Mouse (Mus musculus) central nervous system, embryonic 14 days (tissue): ENCODE data around the gene F10. TPM values are rescaled to one million over a fixed set of nuclear protein-coding genes. Genes with fewer than 3 reads are reported as not detected.

Experiments used
- polyA plus RNA-seq: library from polyadenylated mRNA; depleted of rRNA; stranded (reverse); fragments of >200 nt; gene quantifications from 2 replicates; pipeline ENCODE4 v1.2.3, GENCODE M21; 2012; rRNA removed

Gene F10
- polyA plus RNA-seq = 0.50 and 0.54 TPM in 2 replicates

DNA sequence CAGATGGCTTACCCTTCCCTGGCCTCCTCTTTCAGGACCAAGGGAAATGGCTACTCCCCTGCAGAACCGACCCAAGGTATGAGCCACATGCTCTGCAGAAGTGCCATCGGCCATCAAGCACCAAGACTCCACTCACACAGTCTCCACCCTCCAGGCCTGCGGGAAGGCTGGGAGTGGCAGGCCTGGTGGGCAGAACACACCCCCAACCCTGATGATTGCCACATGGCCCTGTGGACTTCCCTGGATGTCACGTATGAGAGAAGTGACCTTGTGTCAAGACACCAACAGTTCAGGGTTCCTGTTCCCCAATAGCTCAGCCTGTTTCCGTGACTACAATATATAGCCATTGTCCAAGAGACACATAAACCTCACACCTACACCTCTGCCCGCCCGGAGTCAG lies at the start of gene F10:
Gene F10 (plus strand): TSS at position 294 of the 400 bp plus-strand sequence.

DNA sequence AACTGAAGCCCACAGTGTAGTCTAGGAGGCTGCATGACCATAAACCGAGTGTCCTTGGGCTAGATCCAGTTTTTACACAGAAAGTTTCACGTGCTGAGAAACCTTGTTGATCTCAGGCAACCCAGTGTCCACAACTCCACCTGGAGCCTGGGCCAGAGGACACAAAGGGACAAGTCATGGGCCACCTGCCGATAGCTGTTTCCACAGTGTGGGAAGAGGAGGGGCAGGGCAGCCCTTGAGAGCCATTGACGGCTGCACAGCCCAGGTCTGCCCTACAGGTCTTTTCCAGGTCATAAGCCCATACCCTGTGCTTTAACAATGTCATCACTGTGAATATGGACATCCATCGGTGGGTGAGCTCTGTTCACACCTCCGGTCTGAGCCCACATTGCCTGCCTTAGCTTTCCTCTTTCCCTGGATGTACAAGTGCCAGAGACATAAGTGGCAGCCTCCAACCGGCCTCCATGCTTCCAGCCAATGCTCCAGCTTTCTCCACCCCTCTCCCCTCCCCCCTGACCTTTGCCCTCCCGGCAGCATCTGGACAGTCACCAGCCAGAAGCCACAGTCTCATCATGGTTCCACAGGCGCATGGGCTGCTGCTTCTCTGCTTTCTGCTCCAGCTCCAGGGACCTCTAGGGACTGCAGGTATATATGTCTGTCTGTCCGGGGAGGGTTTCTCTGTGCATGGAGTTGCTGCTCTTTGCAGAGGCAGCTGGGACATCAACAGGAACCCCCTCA lies 11.5 kb upstream of the F10 start, which contains the start of gene F7:
Gene F7 (plus strand): TSS at position 548 of the 738 bp plus-strand sequence.

GRCm38 (mm10) chr8:13060441-13061150 lies 23.5 kb downstream of the F10 start, which contains the start of gene Proz:
Gene Proz (plus strand): TSS chr8:13060914.

GRCm38 (mm10) chr8:13105087-13105881 lies 68.2 kb downstream of the F10 start, which contains the start of the genes Pcid2 and Cul4a:
Gene Pcid2 (minus strand): TSS chr8:13105459.
Gene Cul4a (plus strand): TSS chr8:13105621.

Other genes with a start within 250 kb of the F10 start
- gene Mcf2l, start 163.5 kb upstream of the F10 start, polyA plus RNA-seq = 141 TPM in 2 replicates
- gene F7, start 11.3 kb upstream of the F10 start, polyA plus RNA-seq = 0.26 and 0.39 TPM in 2 replicates
- gene Proz, start 23.6 kb downstream of the F10 start, polyA plus RNA-seq = 0.18 and 0.20 TPM in 2 replicates
- 33.8 and 36.5 TPM in 2 replicates for gene Pcid2, start 68.2 kb downstream of the F10 start, polyA plus RNA-seq
- gene Cul4a, start 68.3 kb downstream of the F10 start, polyA plus RNA-seq = 58.1 and 63.6 TPM in 2 replicates
- 238 and 256 TPM in 2 replicates for gene Lamp1, start 121.9 kb downstream of the F10 start, polyA plus RNA-seq
- gene Grtp1, start 163.3 kb downstream of the F10 start, polyA plus RNA-seq = 13.3 and 16.8 TPM in 2 replicates
- gene Adprhl1, start 216.9 kb downstream of the F10 start, polyA plus RNA-seq = 0.14 and 0.79 TPM in 2 replicates